Mouse (Mus musculus) layer of hippocampus, adult 18-20 months (tissue): ENCODE measurements at regions not wholly inside any gene's neighbourhood (a gene's known extent, or its start where the extent isn't known, plus 50 kb on each side); places are given as distances from the start of the nearest gene placed in this dataset.
"Not testable (repeated sequence)": the region's sequence is repeated elsewhere in the genome, so short reads cannot be mapped to it uniquely, and the experiment has no call there.

ENCODE experiments used
- DNase-seq, 2 experiments: peaks; one replicate each; pipeline ENCODE4 v3.0.0; 2022; ENCODE audit warnings: low spot score in 2 of 2

DNA sequence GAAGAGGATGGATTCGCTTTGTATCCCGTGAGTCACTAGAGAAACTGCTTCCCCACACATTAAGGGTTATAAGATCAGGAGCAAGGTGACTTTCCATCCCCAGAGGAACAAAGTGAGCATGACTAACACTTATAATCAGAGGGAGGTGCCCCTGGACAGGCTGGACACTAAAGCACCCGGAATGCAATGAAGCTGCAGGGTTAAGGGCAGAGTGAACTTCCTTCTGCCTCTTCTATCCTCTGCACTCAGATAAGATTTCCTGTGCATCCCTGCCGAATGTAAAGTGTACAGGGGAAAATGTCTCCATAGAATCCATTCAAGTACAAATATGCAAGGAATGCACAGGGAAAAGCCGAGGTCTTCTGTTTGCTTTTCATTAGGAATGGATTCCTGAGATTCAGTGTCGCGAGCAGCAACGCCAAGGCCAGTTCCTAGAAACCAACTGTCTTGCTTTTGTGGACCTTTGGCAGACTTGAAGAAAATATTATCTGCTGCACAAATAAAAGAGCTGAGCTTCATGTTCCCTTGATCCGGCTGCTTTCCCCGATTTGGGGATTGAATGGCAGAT, 58.5 kb upstream of the Fbxl7 start:
- no peak for DNase-seq

DNA sequence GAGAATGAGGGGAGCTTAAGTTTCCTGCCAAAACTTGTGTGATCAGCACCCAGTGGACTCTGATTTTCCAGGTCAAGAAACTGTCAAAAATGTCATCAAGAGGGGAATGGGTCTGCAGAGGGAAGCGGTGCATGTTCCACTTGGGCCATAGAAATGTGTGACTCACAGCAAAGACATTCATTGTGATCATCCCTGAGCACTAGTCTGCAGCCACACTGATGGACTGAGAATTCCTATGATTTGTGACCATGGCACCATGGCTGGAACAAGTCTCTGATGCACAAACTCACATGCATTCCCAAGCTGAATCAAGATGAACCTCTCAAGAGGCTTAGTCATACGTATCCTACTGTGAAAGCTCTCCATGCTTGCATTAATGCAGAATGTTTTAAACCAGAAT, 63.6 kb upstream of the Fbxl7 start:
- DNase-seq, result no peak

DNA sequence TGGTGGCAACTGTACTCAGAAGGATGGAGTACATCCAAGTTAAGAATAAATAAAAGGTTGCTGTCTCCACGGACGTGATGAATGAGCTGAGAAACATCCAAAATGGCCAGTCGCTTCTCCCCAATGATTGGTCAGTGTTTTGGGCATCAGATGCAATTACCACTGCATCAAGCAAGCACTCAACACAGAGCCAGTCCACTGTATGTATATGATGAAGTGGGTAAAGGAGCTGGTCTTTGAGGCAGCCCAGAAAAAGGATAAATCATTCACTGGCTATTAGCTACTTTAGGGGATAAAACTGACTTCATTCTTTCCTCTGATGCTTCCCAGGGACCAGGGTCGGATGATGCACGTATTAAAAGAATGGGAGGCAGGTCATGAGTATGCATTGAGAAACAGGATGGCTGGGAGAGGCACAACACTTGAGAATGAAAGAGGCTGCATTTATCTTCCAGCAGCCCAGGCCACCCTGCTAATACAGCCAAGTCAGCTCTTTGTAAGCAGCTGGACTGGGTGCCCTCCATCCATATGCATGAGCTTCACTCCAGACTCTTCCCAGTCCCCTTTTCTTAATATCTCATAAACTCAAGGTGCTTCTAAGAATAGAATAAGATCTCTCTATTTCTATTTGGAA, 73.1 kb upstream of the Fbxl7 start:
- no peak for DNase-seq

DNA sequence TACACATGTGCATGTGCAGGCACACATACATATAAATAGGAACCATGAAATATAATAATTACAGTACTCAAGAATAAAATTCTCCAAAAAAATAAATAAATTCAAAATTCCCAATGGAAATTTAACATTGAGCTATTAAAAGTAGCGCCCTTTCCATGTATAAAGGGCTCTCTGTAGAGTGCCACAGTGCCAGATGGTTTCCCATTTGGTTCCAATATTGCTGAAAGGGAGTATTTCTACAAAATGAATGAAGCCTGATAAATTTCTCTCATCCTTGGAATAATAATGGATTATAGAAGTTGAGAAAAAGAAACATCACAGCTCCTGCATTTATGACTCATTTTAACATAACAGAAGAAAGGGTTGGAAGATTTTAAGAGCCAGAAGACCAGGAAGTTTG, 75.4 kb upstream of the Fbxl7 start:
- peak; percentile 34 to 76 for DNase-seq

DNA sequence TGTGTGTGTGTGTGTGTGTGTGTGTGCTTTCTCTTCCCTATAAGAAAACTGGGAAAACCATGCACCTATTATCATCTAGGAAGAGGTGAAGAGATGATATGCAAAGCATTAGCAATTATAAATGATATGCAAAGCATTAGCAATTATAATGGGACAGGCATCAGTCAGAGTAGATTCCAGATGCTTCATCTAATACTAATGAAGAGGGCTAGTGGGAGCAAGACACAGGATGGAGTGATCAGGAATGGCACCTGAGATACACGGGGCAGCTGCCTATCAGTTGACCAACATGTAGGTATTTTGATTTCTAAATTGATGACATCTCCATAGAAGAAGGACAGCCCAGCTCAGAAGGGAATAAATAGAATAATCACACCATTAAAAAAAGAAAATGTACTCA, 97.7 kb upstream of the Fbxl7 start:
- no peak for DNase-seq

DNA sequence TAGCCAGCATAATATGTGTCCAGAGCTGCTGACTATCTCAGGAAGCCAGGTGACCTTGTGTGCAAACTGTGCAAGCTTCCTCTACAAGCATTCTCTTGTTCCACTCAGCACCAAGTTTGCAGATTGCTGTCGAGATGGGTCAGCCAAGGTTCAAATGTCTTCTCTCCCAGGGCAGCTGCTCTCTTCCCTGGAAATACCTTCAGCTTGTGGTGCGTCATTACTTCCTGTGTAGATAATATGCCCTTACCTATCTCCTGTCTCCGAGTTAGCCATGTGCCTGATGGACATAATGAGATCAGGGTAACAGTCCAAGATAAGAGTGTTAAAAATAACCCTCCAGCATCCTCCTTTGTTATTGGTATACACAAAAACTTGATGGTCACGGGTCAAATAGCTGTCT, 113.7 kb upstream of the Fbxl7 start:
- DNase-seq, result no peak

DNA sequence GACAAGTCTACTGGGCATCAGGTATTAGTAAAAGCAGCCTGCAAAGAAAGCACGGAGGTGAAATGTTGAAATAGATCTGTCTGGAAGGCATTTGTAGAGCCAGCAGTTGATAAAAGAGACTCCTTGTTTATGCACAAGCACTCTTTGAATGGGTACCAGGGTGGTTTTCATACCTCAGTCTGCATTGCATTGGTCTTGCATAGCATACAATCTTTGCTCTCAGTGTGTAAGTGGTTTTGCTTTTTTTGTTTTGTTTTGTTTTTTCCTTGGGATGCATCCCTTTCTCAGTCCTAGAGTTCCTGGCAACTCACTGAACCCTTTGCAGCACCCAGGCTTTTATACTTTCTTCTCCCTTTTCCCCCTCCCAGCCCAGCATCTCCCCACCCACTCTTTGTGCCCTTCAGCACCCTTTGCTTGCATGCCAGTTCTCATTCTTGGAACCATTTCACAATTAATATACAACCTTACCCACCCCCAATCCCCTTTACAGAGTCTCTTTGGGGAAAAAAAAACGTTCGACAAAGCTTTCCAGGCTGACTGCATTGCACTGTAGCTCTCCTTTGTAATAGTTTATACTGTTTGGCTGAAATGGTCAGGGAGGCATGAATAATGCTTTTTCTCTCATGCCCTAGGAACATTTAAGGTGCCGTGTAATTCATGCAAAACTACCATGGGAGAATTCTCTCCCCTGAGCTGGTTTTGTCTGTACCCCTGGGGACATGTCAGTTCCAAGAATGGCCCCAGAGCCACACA, 118.7 kb upstream of the Fbxl7 start:
- DNase-seq, result no peak

DNA sequence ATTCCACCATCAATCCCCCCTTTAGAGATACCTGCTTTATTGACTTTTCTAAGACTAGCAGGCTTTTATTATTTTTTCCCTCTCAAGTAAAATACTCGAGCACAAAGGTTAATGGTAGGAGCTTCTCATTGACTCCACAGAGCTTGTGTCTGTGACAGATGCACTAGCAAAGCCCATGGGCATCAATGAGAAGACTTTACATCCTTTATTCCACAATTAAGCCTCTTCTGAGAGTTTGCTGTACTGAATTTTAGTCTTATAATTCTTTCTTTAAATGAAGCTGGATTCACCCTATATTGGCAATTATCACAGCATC, 119.2 kb upstream of the Fbxl7 start:
- DNase-seq, result no peak

DNA sequence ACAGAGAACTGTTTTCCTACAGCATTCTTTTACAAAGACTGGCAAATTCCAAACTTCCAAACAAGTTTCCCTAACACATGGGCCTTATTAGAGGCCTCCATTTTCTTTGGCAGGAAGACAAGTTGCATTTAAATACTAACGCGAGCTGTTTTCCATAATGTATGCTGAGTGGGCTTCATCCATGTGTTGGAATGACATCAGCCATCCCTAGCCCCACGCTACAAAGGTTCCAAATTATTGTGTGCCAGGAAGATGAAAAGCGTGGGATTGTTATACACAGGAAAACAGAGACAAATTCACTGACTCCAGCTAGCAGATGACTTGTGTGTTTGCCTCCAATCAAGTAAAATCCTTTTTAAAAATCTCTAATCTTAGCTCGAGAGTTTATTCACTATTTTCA, 125.1 kb upstream of the Fbxl7 start:
- peak; percentile 43 to 44 for DNase-seq

DNA sequence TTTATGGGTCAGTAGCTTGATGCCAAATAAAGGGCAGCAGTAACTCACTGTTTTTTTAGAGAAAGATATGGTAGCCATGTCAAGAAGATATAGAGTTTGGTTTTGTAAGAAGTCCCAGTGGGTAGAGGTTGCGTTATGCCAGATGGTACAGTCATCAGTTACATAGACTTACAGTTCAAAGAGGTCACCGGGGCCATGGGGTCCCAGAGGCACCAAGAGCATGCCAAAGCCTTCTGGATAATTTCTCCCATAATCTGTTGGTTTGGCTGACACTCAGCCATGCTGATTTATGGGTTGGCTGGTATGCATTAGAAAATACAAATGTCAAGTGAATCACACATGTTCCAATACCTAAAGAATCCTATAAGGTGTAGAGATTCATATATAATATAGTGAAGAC, 137.9 kb upstream of the Fbxl7 start:
- no peak for DNase-seq

DNA sequence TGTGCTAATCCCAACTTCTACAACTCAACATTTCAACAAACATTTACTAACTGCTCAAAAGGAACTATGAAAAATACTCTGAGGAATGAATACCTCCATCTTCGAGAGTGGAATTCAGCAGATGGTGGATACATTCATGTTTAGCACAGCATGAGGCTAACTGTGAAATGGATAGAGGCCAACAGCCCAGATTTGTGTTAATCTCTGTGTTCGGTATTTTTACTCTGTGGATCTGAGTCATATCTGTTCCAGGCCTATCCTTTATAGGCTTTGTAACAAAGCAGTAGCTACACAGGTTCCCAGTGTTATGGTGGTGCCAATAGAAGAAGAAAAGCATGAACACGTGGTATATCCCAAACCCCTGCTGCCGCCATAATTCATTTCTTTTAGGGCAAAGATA, 148.4 kb upstream of the Fbxl7 start:
- DNase-seq, result peak; percentile 18 to 48

DNA sequence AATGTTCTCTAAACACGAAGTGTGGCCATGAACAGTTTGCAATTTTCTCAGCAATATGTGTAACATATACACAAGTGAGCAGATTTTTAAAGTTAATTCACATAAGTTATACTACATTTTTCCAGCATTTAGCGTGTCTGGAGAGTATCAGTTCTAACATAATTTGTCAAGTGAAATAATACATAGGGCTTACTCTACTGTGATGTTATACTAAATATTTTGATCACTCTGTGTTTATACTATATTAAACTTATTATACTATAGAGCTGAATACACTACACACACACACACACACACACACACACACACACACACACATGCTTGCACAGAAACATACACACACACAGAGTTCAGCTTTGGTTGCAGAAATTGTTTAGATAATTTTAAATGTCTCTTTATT, 155.3 kb upstream of the Fbxl7 start:
- no peak for DNase-seq

DNA sequence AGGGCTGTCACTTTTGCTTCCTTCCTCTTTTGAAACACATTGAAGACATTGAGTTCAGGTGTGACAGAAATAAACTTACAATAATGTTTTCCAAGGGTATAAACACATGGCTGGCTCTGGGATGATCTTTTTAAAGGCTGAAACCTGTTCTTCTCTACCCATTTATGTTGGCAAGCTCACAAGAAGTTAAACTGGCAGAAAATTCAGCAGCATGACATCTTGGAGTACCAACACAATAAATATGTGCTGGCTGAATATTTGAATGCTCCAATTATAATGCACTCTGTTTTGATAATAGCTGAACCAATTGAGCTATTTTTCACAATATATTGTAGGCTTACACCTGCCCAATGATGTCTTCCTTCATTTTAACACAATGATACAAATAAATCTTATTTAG, 168.1 kb upstream of the Fbxl7 start:
- peak; percentile 12 to 60 for DNase-seq

DNA sequence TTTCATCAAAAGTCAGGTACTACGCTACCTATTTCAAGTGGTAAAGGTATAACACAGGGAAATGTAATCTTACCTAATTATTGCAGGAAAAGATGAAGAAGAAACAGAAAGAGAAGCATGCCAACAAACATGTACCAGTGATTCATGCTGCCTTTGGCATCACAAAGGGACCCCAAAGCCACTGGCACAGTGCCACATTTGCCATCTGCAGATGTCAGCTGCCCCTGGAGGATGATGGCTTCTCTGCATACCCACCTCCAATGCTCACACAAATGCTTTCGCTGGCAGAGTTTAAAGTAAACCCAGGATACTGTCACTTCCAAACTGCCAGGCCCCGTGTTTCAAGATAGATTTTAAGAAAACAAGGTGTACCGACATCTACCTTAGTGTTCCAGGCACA, 168.6 kb upstream of the Fbxl7 start:
- DNase-seq, result peak; percentile 61 to 79

DNA sequence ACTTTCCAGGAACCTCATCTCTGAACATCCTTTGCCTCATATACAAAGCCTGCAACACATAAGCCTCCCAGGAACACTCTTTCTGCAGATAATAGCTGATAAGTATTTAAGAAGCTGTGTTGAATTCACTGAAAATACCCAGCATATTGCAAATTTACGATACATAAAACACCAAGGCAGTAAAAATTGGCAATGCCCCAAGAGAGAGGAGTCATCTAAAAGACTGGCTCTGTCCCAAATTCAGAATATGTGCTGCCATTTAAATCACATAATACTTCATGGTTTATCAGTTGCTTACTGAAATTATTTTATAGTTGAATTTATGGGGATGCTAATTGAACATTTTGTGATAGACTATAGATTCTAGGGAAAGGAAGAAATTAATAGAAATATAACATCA, 172.3 kb upstream of the Fbxl7 start:
- peak in 1 of 2 experiments; percentile 20 for DNase-seq

DNA sequence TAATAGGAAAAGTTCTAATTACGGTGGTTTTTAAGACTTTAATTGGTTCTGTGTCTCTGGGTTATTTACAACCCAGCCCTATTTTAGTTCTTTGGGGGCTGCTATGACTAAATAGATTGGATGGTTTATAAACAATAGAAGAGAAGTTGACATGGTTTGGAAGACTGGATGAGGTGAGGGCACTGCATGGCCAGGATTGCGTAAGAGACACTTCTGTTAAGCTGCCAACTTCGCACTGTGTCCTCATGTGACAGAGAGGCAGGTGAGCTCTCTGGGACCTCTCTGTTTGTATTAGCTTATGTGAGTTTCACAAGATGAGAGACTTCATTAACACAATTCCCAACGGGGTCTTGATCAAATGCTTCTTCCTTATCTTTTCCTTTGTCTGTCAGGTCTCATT, 182.5 kb upstream of the Fbxl7 start:
- DNase-seq, result no peak

DNA sequence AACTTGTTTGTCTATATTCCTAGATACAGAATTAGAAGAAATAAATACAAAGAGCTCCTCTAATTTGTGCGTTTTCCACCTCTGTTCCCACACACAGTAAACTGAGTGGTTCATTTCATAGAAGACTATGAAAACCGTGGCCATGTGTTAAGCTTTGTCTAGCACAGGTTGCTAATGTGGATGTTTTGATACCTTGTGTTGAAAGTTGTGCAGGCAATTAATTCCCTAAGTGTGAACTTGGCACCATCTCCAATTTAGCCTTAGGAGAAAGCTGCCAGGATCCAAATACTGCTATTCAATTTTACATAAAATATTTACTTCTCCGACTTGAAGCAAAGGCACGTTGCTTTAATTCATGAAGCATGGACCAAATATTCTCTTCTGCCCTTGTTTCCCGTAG, 187.4 kb upstream of the Fbxl7 start:
- no peak for DNase-seq

DNA sequence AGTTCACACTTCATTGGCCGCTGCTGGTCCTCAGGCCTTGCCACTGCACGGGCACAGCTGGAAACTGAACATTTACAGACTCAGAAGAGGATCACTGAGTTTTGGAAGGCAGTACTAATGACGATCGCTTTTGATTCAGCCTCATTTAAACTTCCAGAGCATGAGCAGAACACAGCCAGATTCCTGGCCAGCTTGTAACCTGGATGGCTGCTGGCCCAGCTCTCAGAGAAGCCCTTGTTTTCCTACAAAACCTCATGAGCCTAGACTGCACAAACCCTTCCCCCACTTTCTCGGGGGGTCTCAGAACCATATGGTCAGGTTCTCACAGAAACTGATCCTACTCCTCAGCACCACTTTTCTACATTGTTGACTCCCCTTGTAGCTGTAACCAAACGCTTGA, 188.2 kb upstream of the Fbxl7 start:
- no peak for DNase-seq

DNA sequence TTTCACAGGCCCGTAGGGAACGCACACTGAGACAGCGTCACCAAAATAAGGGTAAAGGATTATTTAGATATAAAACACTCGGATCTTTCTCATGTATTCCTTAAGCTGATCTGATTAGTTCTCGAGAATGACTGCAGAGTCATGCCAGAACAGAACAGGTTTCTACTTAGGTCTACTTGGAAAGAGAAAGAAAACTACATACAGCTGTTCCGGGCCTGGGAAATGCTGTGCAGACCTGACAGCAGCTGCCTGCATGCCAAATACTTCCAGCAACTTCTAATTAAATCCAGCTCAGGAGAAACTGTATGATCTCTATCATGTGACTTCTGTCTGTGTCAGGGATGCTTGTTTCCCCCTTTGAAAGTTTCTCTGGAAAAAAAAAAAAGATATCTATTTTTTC, 193.8 kb upstream of the Fbxl7 start:
- no peak for DNase-seq

DNA sequence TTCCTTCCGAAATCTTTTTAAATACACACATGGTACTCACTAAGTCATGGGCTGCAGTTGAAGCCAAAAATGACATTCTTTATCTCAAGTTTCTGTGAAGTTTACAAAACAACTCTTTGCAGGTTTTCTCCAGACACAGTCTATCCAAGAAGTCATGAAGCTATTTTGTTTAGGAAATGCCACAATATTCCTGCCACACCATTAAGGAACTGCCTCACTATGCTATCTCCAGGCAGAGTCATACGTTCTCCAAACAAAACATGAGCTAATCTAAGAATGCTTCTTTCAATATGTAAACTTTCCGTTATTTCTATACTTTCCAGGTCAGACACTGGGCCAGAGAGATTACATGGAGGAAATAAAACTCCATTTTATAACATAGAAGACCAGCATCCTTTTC, 198.7 kb upstream of the Fbxl7 start:
- DNase-seq, result no peak

DNA sequence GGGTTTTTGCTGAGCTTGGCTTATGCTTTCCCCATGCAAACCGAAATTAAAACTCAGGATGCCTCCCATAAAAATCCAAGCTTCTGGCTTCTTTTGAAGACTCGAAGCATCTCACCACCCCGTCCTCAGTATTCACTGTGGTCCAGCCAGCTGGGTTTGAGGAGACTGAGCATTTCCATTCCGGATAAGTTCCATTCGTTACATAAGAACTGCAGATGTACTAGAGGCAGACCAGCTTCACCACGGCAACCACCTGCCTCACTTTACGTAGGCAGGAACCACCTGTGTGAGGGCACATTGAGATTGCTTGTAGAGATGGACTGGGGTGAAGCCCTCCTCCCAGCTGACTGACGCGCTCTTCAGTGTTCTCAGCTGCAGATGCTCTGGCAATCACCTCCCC, 199.9 kb upstream of the Fbxl7 start:
- DNase-seq, result peak; percentile 48 to 73

DNA sequence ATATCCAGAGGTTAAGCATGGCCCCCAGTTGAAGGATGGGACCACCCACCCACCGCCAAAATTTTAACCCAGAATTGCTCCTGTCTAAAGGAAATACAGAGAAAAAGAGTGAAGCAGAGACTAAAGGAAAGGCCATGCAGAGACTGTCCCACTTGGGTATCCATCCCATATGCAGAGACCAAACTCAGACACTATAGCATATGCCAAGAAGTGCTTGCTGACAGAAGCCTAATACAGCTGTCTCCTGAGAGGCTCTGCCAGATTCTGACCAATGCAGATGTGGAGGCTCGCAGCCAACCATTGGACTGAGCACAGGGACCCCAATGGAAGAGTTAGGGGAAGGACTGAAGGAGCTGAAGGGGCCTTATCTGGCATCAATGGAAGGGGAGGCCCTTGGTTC, 206.2 kb upstream of the Fbxl7 start:
- not testable (repeated sequence) for DNase-seq

DNA sequence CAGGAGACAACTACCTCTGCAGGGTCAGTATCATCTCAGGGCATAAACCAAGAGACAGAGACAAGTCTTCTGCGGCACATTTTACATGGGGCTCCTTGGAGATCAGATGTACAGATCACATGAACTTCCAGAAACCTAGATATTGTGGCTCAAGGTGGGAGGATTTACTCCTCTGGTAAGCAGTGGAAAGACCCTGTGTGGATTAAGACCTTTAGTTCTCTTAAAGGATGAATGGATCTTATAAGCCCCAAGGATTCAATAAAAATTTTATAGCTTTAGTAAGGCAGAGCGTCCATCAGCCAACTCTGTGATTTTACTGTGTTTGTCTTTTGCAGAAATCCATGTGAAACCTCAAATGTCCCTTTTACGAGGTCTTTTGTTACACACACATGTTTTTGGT, 213.8 kb upstream of the Fbxl7 start:
- no peak for DNase-seq
